18 mouse cellular contexts compared by ENCODE assay signal in the genomic region with DNA sequence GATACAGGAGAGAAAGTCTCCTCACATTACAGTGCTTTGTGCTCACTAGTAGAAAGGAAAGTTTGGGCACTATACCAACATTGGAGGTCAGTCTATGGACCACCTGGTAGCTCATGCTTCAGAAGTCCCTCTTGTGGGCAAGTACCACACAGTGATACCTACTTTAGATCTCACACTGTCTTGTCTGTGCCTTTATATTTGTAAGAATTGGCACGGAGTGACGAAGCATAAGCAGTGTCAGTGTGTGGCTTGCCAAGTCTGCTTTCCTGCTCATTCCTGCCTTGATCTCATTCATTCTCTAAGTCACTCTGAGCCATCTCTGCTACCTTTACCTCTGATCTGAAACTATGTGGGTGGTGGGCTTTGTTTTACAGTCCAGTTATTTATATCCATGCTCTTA.
"Had no signal": no experiment of that assay in that cellular context is flagged by ENCODE, and none has a peak within 500 bp of the region (broad histone marks: within the 10 kb centered on the region; RNA-seq: fewer than 3 reads in every experiment).

No protein-coding gene starts in this region.

- H3K36me3 ChIP-seq: kidney, embryonic 15.5 days; liver, embryonic 13.5 days; midbrain, embryonic 13.5 days; neural tube, embryonic 13.5 days had no signal

- H3K27me3 ChIP-seq: kidney, embryonic 15.5 days; liver, embryonic 13.5 days; midbrain, embryonic 13.5 days; neural tube, embryonic 13.5 days had no signal

- H3K9me3 ChIP-seq: kidney, embryonic 15.5 days; liver, embryonic 13.5 days; midbrain, embryonic 13.5 days; neural tube, embryonic 13.5 days had no signal

- ATAC-seq: midbrain, embryonic 13.5 days; midbrain, embryonic 16.5 days had no signal

- H3K4me2 ChIP-seq: kidney, embryonic 15.5 days; liver, embryonic 13.5 days; midbrain, embryonic 13.5 days; neural tube, embryonic 13.5 days had no signal

- H3K27ac ChIP-seq: kidney, embryonic 15.5 days; left cerebral cortex, adult 2 months; liver, embryonic 13.5 days; midbrain, embryonic 13.5 days; neural tube, embryonic 13.5 days; stomach, postnatal 0 days had no signal

- H3K9ac ChIP-seq: kidney, embryonic 15.5 days; liver, embryonic 13.5 days; midbrain, embryonic 13.5 days; neural tube, embryonic 13.5 days had no signal

- H3K4me1 ChIP-seq: kidney, embryonic 15.5 days; liver, embryonic 13.5 days; midbrain, embryonic 13.5 days; neural tube, embryonic 13.5 days had no signal

- H3K4me3 ChIP-seq: kidney, embryonic 15.5 days; left cerebral cortex, adult 2 months; liver, embryonic 13.5 days; midbrain, embryonic 13.5 days; myocyte; neural tube, embryonic 13.5 days had no signal

- DNase-seq: kidney, adult 8-10 months; kidney, postnatal 10 days; kidney, postnatal 36 days; layer of hippocampus, postnatal 36 days; liver, embryonic 13.5 days; lung, adult 2 months; lung, postnatal 14 days; lung, postnatal 4 days; retina, postnatal 1 day; right cerebral cortex, postnatal 4 days; thymus, postnatal 36 days had no signal
